7 mouse cellular contexts compared by ENCODE assay signal in the genomic region with DNA sequence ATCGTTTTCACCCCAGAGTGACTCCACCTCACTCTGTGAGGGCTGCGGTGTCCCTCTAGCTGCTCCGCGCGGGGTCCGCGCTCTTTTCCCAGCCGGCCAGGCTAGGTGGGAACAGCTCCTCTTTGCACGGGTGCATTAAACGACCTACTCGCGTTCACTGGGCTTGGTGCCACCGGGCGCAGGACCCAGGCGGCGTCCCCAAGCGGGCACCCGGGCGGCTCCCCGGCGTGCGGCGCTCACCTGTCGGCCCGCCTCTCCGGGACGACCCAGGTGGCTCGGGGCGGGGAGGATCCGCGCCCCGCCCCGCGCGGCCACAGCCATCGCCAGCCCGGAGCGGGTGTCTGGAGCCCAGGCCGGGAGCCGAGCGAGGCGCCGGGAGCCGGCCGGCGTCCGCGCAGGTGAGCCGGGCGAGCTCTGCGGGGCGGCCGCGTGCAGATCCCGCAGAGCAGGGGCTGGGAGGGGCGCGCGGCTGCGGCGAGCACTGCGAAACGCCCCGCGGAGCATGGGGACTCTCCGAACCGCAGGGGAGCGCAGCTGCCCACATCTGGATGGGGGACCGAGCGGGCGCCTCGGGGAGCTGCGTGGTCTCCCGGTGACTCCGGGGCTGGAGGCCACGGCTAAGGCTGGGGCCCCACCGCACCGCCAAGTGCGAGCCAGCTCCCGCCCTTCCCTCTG. TPM values are rescaled to one million over a fixed set of nuclear protein-coding genes. Genes with fewer than 3 reads are reported as not detected.
A peak's percentile ranks its signal among the peaks of the same experiment; 100 is the strongest.
DNase-seq lines count a peak whose midpoint lies in the region; ATAC-seq and TF ChIP-seq lines count a peak whose summit lies in the region.

A gene (plus strand): TSS at position 313 of the 675 bp plus-strand sequence.

- no peak for TF ChIP-seq CTCF in midbrain, postnatal 0 days (IDR thresholded peaks at IDR 0.05)

- peak within 1 kb of the TSS; percentile 62 for H3K4me3 ChIP-seq in hindbrain, embryonic 11.5 days (ENCODE audit: low read depth, low read length)
- H3K4me3 ChIP-seq in limb, embryonic 14.5 days (replicated peaks; ENCODE audit: low read length) = peak within 1 kb of the TSS; percentile 62
- H3K4me3 ChIP-seq in midbrain, postnatal 0 days (ENCODE audit: low read depth, low read length) = peak within 1 kb of the TSS; percentile 67

- peak within 1 kb of the TSS; percentile 55 for H3K9ac ChIP-seq in hindbrain, embryonic 11.5 days (ENCODE audit: low read depth, low read length)
- peak within 1 kb of the TSS; percentile 68 for H3K9ac ChIP-seq in limb, embryonic 14.5 days (ENCODE audit: low read depth, low read length, severe bottlenecking)
- H3K9ac ChIP-seq in midbrain, postnatal 0 days (replicated peaks; ENCODE audit: low read length, poor library complexity, severe bottlenecking) = peak within 1 kb of the TSS; percentile 65

- peak within 1 kb of the TSS; percentile 100 for H3K4me2 ChIP-seq in hindbrain, embryonic 11.5 days (replicated peaks; ENCODE audit: low read depth, low read length)
- H3K4me2 ChIP-seq in limb, embryonic 14.5 days (replicated peaks; ENCODE audit: low read depth, low read length, severe bottlenecking) = peak within 1 kb of the TSS; percentile 100
- peak within 1 kb of the TSS; percentile 85 for H3K4me2 ChIP-seq in midbrain, postnatal 0 days (ENCODE audit: low read depth, low read length, poor library complexity, severe bottlenecking)

- peak; percentile 70 for ATAC-seq in hindbrain, embryonic 11.5 days (ENCODE audit: low FRiP score)
- ATAC-seq in limb, embryonic 14.5 days (ENCODE audit: low FRiP score, low read depth) = peak; percentile 47
- peak; percentile 61 for ATAC-seq in midbrain, postnatal 0 days (ENCODE audit: low FRiP score)

- H3K4me1 ChIP-seq in hindbrain, embryonic 11.5 days (replicated peaks; ENCODE audit: control insufficient read depth, insufficient read depth, low read length) = peaks cover 5% of the 10 kb centered on the region; the same call in 1 of the 2 replicates
- no peaks in the 10 kb centered on the region for H3K4me1 ChIP-seq in limb, embryonic 14.5 days (ENCODE audit: control insufficient read depth, insufficient read depth, low read length)
- H3K4me1 ChIP-seq in midbrain, postnatal 0 days (ENCODE audit: insufficient read depth, low read length) = no peaks in the 10 kb centered on the region

- no peak for TF ChIP-seq POLR2A in limb, embryonic 14.5 days (IDR thresholded peaks at IDR 0.05; ENCODE audit: borderline replicate concordance, extremely low read depth, insufficient read depth, insufficient read length)

- no peaks in the 10 kb centered on the region for H3K9me3 ChIP-seq in hindbrain, embryonic 11.5 days (ENCODE audit: control insufficient read depth, low read length)
- no peaks in the 10 kb centered on the region for H3K9me3 ChIP-seq in limb, embryonic 14.5 days (ENCODE audit: control insufficient read depth, low read length)
- no peaks in the 10 kb centered on the region for H3K9me3 ChIP-seq in midbrain, postnatal 0 days (ENCODE audit: low read length)

- H3K27me3 ChIP-seq in hindbrain, embryonic 11.5 days (ENCODE audit: control insufficient read depth, insufficient read depth, low read length) = peaks cover 18% of the 10 kb centered on the region
- peaks cover 18% of the 10 kb centered on the region for H3K27me3 ChIP-seq in limb, embryonic 14.5 days (ENCODE audit: control insufficient read depth, insufficient read depth, low read length)
- peaks cover 7% of the 10 kb centered on the region for H3K27me3 ChIP-seq in midbrain, postnatal 0 days (ENCODE audit: insufficient read depth, low read length)

- H3K36me3 ChIP-seq in hindbrain, embryonic 11.5 days (ENCODE audit: control insufficient read depth, insufficient read depth, low read length) = no peaks in the 10 kb centered on the region
- no peaks in the 10 kb centered on the region for H3K36me3 ChIP-seq in limb, embryonic 14.5 days (ENCODE audit: control insufficient read depth, insufficient read depth, low read length)
- no peaks in the 10 kb centered on the region for H3K36me3 ChIP-seq in midbrain, postnatal 0 days (ENCODE audit: insufficient read depth, low read length)

- peak; percentile 15 for DNase-seq in right cerebral cortex, adult 18-20 months
- no peak for DNase-seq in right cerebral cortex, postnatal 25 days
- peak; percentile 34 for DNase-seq in embryo, embryonic 9.5 days (ENCODE audit: extremely low spot score)
- peak; percentile 53 for DNase-seq in hindbrain, embryonic 11.5 days (ENCODE audit: low spot score)
- DNase-seq in limb, embryonic 14.5 days (ENCODE audit: low spot score) = no peak
- DNase-seq in midbrain, postnatal 0 days (ENCODE audit: low spot score) = no peak
- DNase-seq in right cerebral cortex, postnatal 14 days = no peak

- WGBS in hindbrain, embryonic 11.5 days = 1% methylated on average over 69 of the region's 79 CpGs
- WGBS in limb, embryonic 14.5 days = 2% methylated on average over 52 of the region's 79 CpGs
- under 1% methylated on average over 60 of the region's 79 CpGs for WGBS in midbrain, postnatal 0 days

- H3K27ac ChIP-seq in hindbrain, embryonic 11.5 days (ENCODE audit: low read depth, low read length) = no peak within 1 kb of the TSS
- no peak within 1 kb of the TSS for H3K27ac ChIP-seq in limb, embryonic 14.5 days (replicated peaks; ENCODE audit: low read depth, low read length)
- H3K27ac ChIP-seq in midbrain, postnatal 0 days (ENCODE audit: low read depth, low read length) = no peak within 1 kb of the TSS

RNA-seq across cellular contexts. Expression of the gene that starts here (rescaled TPM):
- 1.5 and 2.1 TPM in 2 replicates for polyA plus RNA-seq in hindbrain, embryonic 11.5 days (2014; fragmentation: Nextera tagmentation; extraction: Ambion mirVana)
- polyA plus RNA-seq in limb, embryonic 14.5 days (2012; rRNA removed) = 4.5 and 5.6 TPM in 2 replicates
- 14.9 and 16.5 TPM in 2 replicates for polyA plus RNA-seq in limb, embryonic 14.5 days (2014; fragmentation: Nextera tagmentation; extraction: Ambion mirVana)
- 18.6 and 22.5 TPM in 2 replicates for total RNA-seq in midbrain, postnatal 0 days (2014; rRNA removed)
- 28.1 and 31.1 TPM in 2 replicates for polyA plus RNA-seq in midbrain, postnatal 0 days (2015; fragmentation: Nextera tagmentation; extraction: Ambion mirVana)

Comparison
In these comparisons a context has a peak if more than half of its experiments do, and no peak if none do; other contexts are left out.
1. DNase-seq: peak in right cerebral cortex, adult 18-20 months (single experiment), embryo, embryonic 9.5 days (single experiment) and hindbrain, embryonic 11.5 days (single experiment); none in right cerebral cortex, postnatal 25 days (single experiment), limb, embryonic 14.5 days (single experiment), midbrain, postnatal 0 days (single experiment) and right cerebral cortex, postnatal 14 days (single experiment).
2. Peak in every context shown above with its lines, with median percentiles within 50 percentile points of each other: ATAC-seq, H3K4me2 ChIP-seq, H3K4me3 ChIP-seq and H3K9ac ChIP-seq.